In genomic region chr7:141392552-141393222, GRCm38 (mm10) we compare ENCODE assay signal across 7 mouse cellular contexts. TPM values are rescaled to one million over a fixed set of nuclear protein-coding genes. Genes with fewer than 3 reads are reported as not detected.
DNase-seq lines count a peak whose midpoint lies in the region; ATAC-seq and TF ChIP-seq lines count a peak whose summit lies in the region.

No protein-coding gene starts in this region.

- peak overlapping the region; percentile 95 for H3K4me2 ChIP-seq in forebrain, embryonic 11.5 days (ENCODE audit: low read depth, low read length, severe bottlenecking)
- H3K4me2 ChIP-seq in liver, embryonic 11.5 days = peak overlapping the region; percentile 96

- H3K4me3 ChIP-seq in C2C12 (ENCODE audit: insufficient read depth, poor library complexity, severe bottlenecking) (peak overlapping the region; percentile 51), ES-Bruce4 (ENCODE audit: low read depth, low read length) (peak overlapping the region; percentile 93)
- peak overlapping the region; percentile 59 for H3K4me3 ChIP-seq in forebrain, embryonic 11.5 days (ENCODE audit: low read depth, low read length)
- H3K4me3 ChIP-seq in liver, embryonic 11.5 days (ENCODE audit: low read depth, low read length) = peak overlapping the region; percentile 75
- peak overlapping the region; percentile 72 for H3K4me3 ChIP-seq in olfactory bulb, adult 2 months (ENCODE audit: insufficient read depth, low read depth, low read length)

- TF ChIP-seq CTCF in C2C12 (IDR thresholded peaks at IDR 0.05; ENCODE audit: control insufficient read depth, insufficient read depth, insufficient read length) = no peak
- no peak for TF ChIP-seq CTCF in ES-Bruce4 (IDR thresholded peaks at IDR 0.05; ENCODE audit: low read depth, low read length)
- TF ChIP-seq CTCF in olfactory bulb, adult 2 months (IDR thresholded peaks at IDR 0.05; ENCODE audit: insufficient read depth, low read depth, low read length) = no peak

- no peak for TF ChIP-seq EP300 in ES-Bruce4 (IDR thresholded peaks at IDR 0.05; ENCODE audit: insufficient read depth, low read depth, low read length)

- H3K79me2 ChIP-seq in C2C12 (ENCODE audit: control insufficient read depth, insufficient read depth) = peaks cover 38% of the 10 kb centered on the region

- H3ac ChIP-seq in C2C12 (ENCODE audit: control insufficient read depth, insufficient read length, low read depth) = peak overlapping the region; percentile 68

- H3K27me3 ChIP-seq in C2C12 (ENCODE audit: control insufficient read depth, insufficient read depth, insufficient read length) = no peaks in the 10 kb centered on the region
- no peaks in the 10 kb centered on the region for H3K27me3 ChIP-seq in ES-Bruce4 (ENCODE audit: control insufficient read depth, insufficient read depth, low read length, poor library complexity, severe bottlenecking)
- H3K27me3 ChIP-seq in forebrain, embryonic 11.5 days (ENCODE audit: control insufficient read depth, insufficient read depth, low read length) = no peaks in the 10 kb centered on the region
- H3K27me3 ChIP-seq in liver, embryonic 11.5 days (replicated peaks; ENCODE audit: control insufficient read depth, insufficient read depth, low read length) = no peaks in the 10 kb centered on the region

- peaks cover 4% of the 10 kb centered on the region for H3K4me1 ChIP-seq in ES-Bruce4 (ENCODE audit: control insufficient read depth, insufficient read depth, low read length)
- H3K4me1 ChIP-seq in forebrain, embryonic 11.5 days (replicated peaks; ENCODE audit: control insufficient read depth, insufficient read depth, low read length) = peaks cover 5% of the 10 kb centered on the region; the same call in 1 of the 2 replicates
- H3K4me1 ChIP-seq in liver, embryonic 11.5 days (replicated peaks; ENCODE audit: control insufficient read depth, insufficient read depth, low read length) = peaks cover 50% of the 10 kb centered on the region
- H3K4me1 ChIP-seq in olfactory bulb, adult 2 months (ENCODE audit: control insufficient read depth, insufficient read depth, low read length) = peaks cover 3% of the 10 kb centered on the region; the same call in 1 of the 2 replicates

- H3K27ac ChIP-seq in ES-Bruce4 (ENCODE audit: insufficient read depth, low read length) = no peak overlapping the region; the same call in 1 of the 2 replicates
- peak overlapping the region; percentile 19 for H3K27ac ChIP-seq in forebrain, embryonic 11.5 days (ENCODE audit: low read depth, low read length)
- peak overlapping the region; percentile 90 for H3K27ac ChIP-seq in liver, embryonic 11.5 days (ENCODE audit: low read depth, low read length)
- H3K27ac ChIP-seq in olfactory bulb, adult 2 months (ENCODE audit: insufficient read depth, low read depth, low read length) = no peak overlapping the region; the same call in 1 of the 2 replicates

- WGBS in forebrain, embryonic 11.5 days = 17% methylated on average over 9 of the region's 9 CpGs
- WGBS in liver, embryonic 11.5 days = 26% methylated on average over 9 of the region's 9 CpGs
- 8% methylated on average over 9 of the region's 9 CpGs for WGBS in olfactory bulb, adult 2 months

- no peak for DNase-seq in forebrain, embryonic 11.5 days (ENCODE audit: low spot score)
- DNase-seq in liver, embryonic 11.5 days (ENCODE audit: low spot score) = peak; percentile 45
- no peak for DNase-seq in urinary bladder, adult 18-20 months (ENCODE audit: low spot score in 2 of 2)
- no peak for DNase-seq in testis, postnatal 10 days (ENCODE audit: low spot score)

- H3K79me3 ChIP-seq in C2C12 (ENCODE audit: low read depth) = peaks cover 19% of the 10 kb centered on the region

- H3K9me3 ChIP-seq in ES-Bruce4 (replicated peaks; ENCODE audit: control insufficient read depth, insufficient read depth, low read length, poor library complexity, severe bottlenecking) = no peaks in the 10 kb centered on the region
- no peaks in the 10 kb centered on the region for H3K9me3 ChIP-seq in forebrain, embryonic 11.5 days (ENCODE audit: control insufficient read depth, low read length)
- H3K9me3 ChIP-seq in liver, embryonic 11.5 days (ENCODE audit: control insufficient read depth, low read length) = no peaks in the 10 kb centered on the region

- peak overlapping the region; percentile 61 for H3K9ac ChIP-seq in ES-Bruce4 (ENCODE audit: low read depth, poor library complexity, severe bottlenecking)
- H3K9ac ChIP-seq in forebrain, embryonic 11.5 days (ENCODE audit: low read length) = peak overlapping the region; percentile 74
- peak overlapping the region; percentile 74 for H3K9ac ChIP-seq in liver, embryonic 11.5 days (ENCODE audit: low read depth, low read length)

- peaks cover 11% of the 10 kb centered on the region for H3K36me3 ChIP-seq in C2C12 (ENCODE audit: control insufficient read depth, insufficient read depth)
- H3K36me3 ChIP-seq in ES-Bruce4 (ENCODE audit: control insufficient read depth, insufficient read depth, low read length, poor library complexity, severe bottlenecking) = peaks cover 15% of the 10 kb centered on the region
- no peaks in the 10 kb centered on the region for H3K36me3 ChIP-seq in forebrain, embryonic 11.5 days (ENCODE audit: control insufficient read depth, insufficient read depth, low read length)
- peaks cover 4% of the 10 kb centered on the region; the same call in 1 of the 2 replicates for H3K36me3 ChIP-seq in liver, embryonic 11.5 days (ENCODE audit: control insufficient read depth, insufficient read depth, low read length)

- TF ChIP-seq POLR2A in ES-Bruce4 (IDR thresholded peaks at IDR 0.05; ENCODE audit: insufficient read depth, low read length) = no peak
- TF ChIP-seq POLR2A in olfactory bulb, adult 2 months (IDR thresholded peaks at IDR 0.05; ENCODE audit: insufficient read depth, low read depth, low read length) = no peak

- ATAC-seq in forebrain, embryonic 11.5 days (replicated peaks; ENCODE audit: low FRiP score) = peak; percentile 6; the same call in 1 of the 2 replicates
- peak; percentile 29 for ATAC-seq in liver, embryonic 11.5 days (replicated peaks; ENCODE audit: low FRiP score)

TF ChIP-seq in C2C12, 6 proteins besides CTCF, POLR2A, EP300 and RAD21:
- no peak for TF ChIP-seq CEBPB (IDR thresholded peaks at IDR 0.05; ENCODE audit: low read depth)
- no peak for TF ChIP-seq USF1 (IDR thresholded peaks at IDR 0.05; ENCODE audit: low read depth)
- TF ChIP-seq MYOG (IDR thresholded peaks at IDR 0.05; ENCODE audit: control insufficient read depth, extremely low read depth, insufficient read length) = no peak
- no peak for TF ChIP-seq FOSL1 (IDR thresholded peaks at IDR 0.05; ENCODE audit: insufficient read depth, low read length, poor library complexity, severe bottlenecking)
- no peak for TF ChIP-seq MYOD1 (IDR thresholded peaks at IDR 0.05; ENCODE audit: control insufficient read depth, insufficient read length, low read depth)
- TF ChIP-seq MAX (IDR thresholded peaks at IDR 0.05) = no peak

RNA-seq across cellular contexts. Expression of gene Taldo1, which starts 0.7 kb away (rescaled TPM):
- polyA plus RNA-seq in C2C12 (2012; fragmentation: generic; extraction: Trizol) (252 TPM), ES-Bruce4 (2011; ENCODE audit: insufficient read depth, insufficient read length, low read depth, missing spikeins) (210 and 226 TPM in 2 replicates)
- 384 and 400 TPM in 2 replicates for polyA plus RNA-seq in forebrain, embryonic 11.5 days (2014; fragmentation: Nextera tagmentation; extraction: Ambion mirVana)
- 442 and 472 TPM in 2 replicates for polyA plus RNA-seq in liver, embryonic 11.5 days (2014; fragmentation: Nextera tagmentation; extraction: Ambion mirVana)
- not detected in 2 replicates for polyA plus RNA-seq in olfactory bulb, adult 2 months (2012; ENCODE audit: insufficient read depth, insufficient read length, low replicate concordance, missing spikeins)

RNA-seq across cellular contexts. Expression of gene Gatd1, which starts 21.2 kb away (rescaled TPM):
- polyA plus RNA-seq in C2C12 (2012; fragmentation: generic; extraction: Trizol) = 14.9 TPM
- polyA plus RNA-seq in ES-Bruce4 (2011; ENCODE audit: insufficient read depth, insufficient read length, low read depth, missing spikeins) = 36.7 and 45.4 TPM in 2 replicates
- 42.9 and 46.6 TPM in 2 replicates for polyA plus RNA-seq in forebrain, embryonic 11.5 days (2014; fragmentation: Nextera tagmentation; extraction: Ambion mirVana)
- 35.0 and 41.6 TPM in 2 replicates for polyA plus RNA-seq in liver, embryonic 11.5 days (2014; fragmentation: Nextera tagmentation; extraction: Ambion mirVana)
- polyA plus RNA-seq in olfactory bulb, adult 2 months (2012; ENCODE audit: insufficient read depth, insufficient read length, low replicate concordance, missing spikeins) = not detected in 2 replicates

RNA-seq across cellular contexts. Expression of gene Cend1, which starts 36.6 kb away (rescaled TPM):
- polyA plus RNA-seq in C2C12 (2012; fragmentation: generic; extraction: Trizol) = 2.4 TPM
- 1.3 and 2.2 TPM in 2 replicates for polyA plus RNA-seq in ES-Bruce4 (2011; ENCODE audit: insufficient read depth, insufficient read length, low read depth, missing spikeins)
- 4.1 and 5.4 TPM in 2 replicates for polyA plus RNA-seq in forebrain, embryonic 11.5 days (2014; fragmentation: Nextera tagmentation; extraction: Ambion mirVana)
- polyA plus RNA-seq in liver, embryonic 11.5 days (2014; fragmentation: Nextera tagmentation; extraction: Ambion mirVana) = 0.16 and 0.27 TPM in 2 replicates
- polyA plus RNA-seq in olfactory bulb, adult 2 months (2012; ENCODE audit: insufficient read depth, insufficient read length, low replicate concordance, missing spikeins) = 518 TPM in 1 of 2 replicates, not detected in the other

RNA-seq across cellular contexts. Expression of gene Slc25a22, which starts 45.0 kb away (rescaled TPM):
- polyA plus RNA-seq in C2C12 (2012; fragmentation: generic; extraction: Trizol) = 16.2 TPM
- polyA plus RNA-seq in ES-Bruce4 (2011; ENCODE audit: insufficient read depth, insufficient read length, low read depth, missing spikeins) = 16.3 and 19.9 TPM in 2 replicates
- polyA plus RNA-seq in forebrain, embryonic 11.5 days (2014; fragmentation: Nextera tagmentation; extraction: Ambion mirVana) = 43.2 and 46.0 TPM in 2 replicates
- 36.9 and 39.4 TPM in 2 replicates for polyA plus RNA-seq in liver, embryonic 11.5 days (2014; fragmentation: Nextera tagmentation; extraction: Ambion mirVana)
- not detected in 2 replicates for polyA plus RNA-seq in olfactory bulb, adult 2 months (2012; ENCODE audit: insufficient read depth, insufficient read length, low replicate concordance, missing spikeins)

RNA-seq across cellular contexts. Expression of gene Pidd1, which starts 51.1 kb away (rescaled TPM):
- polyA plus RNA-seq in C2C12 (2012; fragmentation: generic; extraction: Trizol) (9.5 TPM), ES-Bruce4 (2011; ENCODE audit: insufficient read depth, insufficient read length, low read depth, missing spikeins) (22.1 and 27.6 TPM in 2 replicates)
- 22.3 TPM in 2 replicates for polyA plus RNA-seq in forebrain, embryonic 11.5 days (2014; fragmentation: Nextera tagmentation; extraction: Ambion mirVana)
- polyA plus RNA-seq in liver, embryonic 11.5 days (2014; fragmentation: Nextera tagmentation; extraction: Ambion mirVana) = 22.5 and 22.7 TPM in 2 replicates
- not detected in 2 replicates for polyA plus RNA-seq in olfactory bulb, adult 2 months (2012; ENCODE audit: insufficient read depth, insufficient read length, low replicate concordance, missing spikeins)

Comparison
In these comparisons a context has a peak if more than half of its experiments do, and no peak if none do; other contexts are left out.
1. H3K27ac ChIP-seq: peak in forebrain, embryonic 11.5 days (single experiment) and liver, embryonic 11.5 days (single experiment); none in ES-Bruce4 (single experiment) and olfactory bulb, adult 2 months (single experiment).
2. RNA of gene Gatd1, which starts 21.2 kb away (polyA plus RNA-seq): 42.9 to 46.6 TPM in forebrain, embryonic 11.5 days, 35.0 to 41.6 TPM in liver, embryonic 11.5 days, 36.7 to 45.4 TPM in ES-Bruce4 and 14.9 TPM in C2C12 (single experiment); not detected in olfactory bulb, adult 2 months; every median in the first group is over 10 times any median in the second.
3. Peak in every context shown above with its lines, with median percentiles within 50 percentile points of each other: H3K4me3 ChIP-seq and H3K9ac ChIP-seq.